In the genomic region with DNA sequence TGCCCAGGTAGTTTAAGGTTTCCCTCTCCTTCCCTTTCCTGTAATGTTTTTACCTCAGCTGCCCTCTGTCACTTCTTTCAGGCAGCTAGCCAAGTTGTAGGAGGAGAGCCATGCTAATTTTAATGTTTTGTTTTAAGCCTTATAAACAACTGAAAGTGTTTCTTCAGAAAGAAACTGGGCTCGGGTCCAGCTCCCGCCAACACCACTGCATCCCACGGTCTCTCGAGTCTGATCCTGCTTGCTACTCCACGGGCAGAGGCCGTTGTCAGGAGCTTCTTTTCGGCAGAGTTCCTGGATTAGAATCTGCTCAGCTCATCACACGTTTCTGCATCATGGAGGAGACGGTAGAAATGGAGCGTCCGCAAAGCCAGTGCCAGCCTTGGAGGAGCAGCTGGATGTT, we compare ENCODE assay signal across 17 mouse cellular contexts. TPM values are rescaled to one million over a fixed set of nuclear protein-coding genes. Genes with fewer than 3 reads are reported as not detected.
DNase-seq lines count a peak whose midpoint lies in the region; TF ChIP-seq lines count a peak whose summit lies in the region.
"Had no signal": no experiment of that assay in that cellular context is flagged by ENCODE, and none has a peak within 500 bp of the region (broad histone marks: within the 10 kb centered on the region; RNA-seq: fewer than 3 reads in every experiment).

No protein-coding gene starts in this region.

- DNase-seq in kidney, postnatal 4 days: peak; percentile 41 to 49
- DNase-seq in kidney, adult 2 months: no peak
- DNase-seq in brain, embryonic 14.5 days (ENCODE audit: low read depth): peak; percentile 60
- peak; percentile 47 to 51 for DNase-seq in frontal cortex, postnatal 25 days (ENCODE audit: low spot score in 2 of 2)
- peak; percentile 71 for DNase-seq in right cerebral cortex, adult 18-20 months
- DNase-seq in gastrocnemius, postnatal 36 days: no peak
- DNase-seq in embryo, embryonic 10.5 days (ENCODE audit: low spot score): no peak
- DNase-seq: gastrocnemius, adult 2 months; thymus, postnatal 25 days had no signal

- no peak overlapping the region for H3K4me3 ChIP-seq in kidney, adult 2 months (ENCODE audit: insufficient read depth, low read depth, low read length)
- H3K4me3 ChIP-seq: gastrocnemius, adult 2 months; midbrain, embryonic 15.5 days had no signal

- no peak for TF ChIP-seq CTCF in kidney, adult 2 months (conservative IDR thresholded peaks at IDR 0.05; ENCODE audit: insufficient read depth, insufficient read length, low read depth, low read length)
- no peak for TF ChIP-seq CTCF in brain, embryonic 14.5 days (IDR thresholded peaks at IDR 0.05; ENCODE audit: borderline replicate concordance, extremely low read depth, insufficient read depth, insufficient read length)

- WGBS in kidney, adult 2 months: 57% methylated on average over 11 of the region's 11 CpGs

- no peaks in the 10 kb centered on the region for H3K36me3 ChIP-seq in kidney, adult 2 months (ENCODE audit: control insufficient read depth, insufficient read depth, low read length)
- H3K36me3 ChIP-seq: midbrain, embryonic 15.5 days had no signal

- H3K27me3 ChIP-seq in kidney, adult 2 months (replicated peaks; ENCODE audit: control insufficient read depth, insufficient read depth, low read length): no peaks in the 10 kb centered on the region
- H3K27me3 ChIP-seq: midbrain, embryonic 15.5 days; Patski had no signal

- H3K27ac ChIP-seq in kidney, adult 2 months (ENCODE audit: insufficient read depth, low read depth, low read length): no peak overlapping the region
- H3K27ac ChIP-seq: gastrocnemius, adult 2 months; liver, embryonic 14.5 days; midbrain, embryonic 15.5 days had no signal

- intact Hi-C loops in gastrocnemius, postnatal 36 days (cut with DNase I): no loop called here

- no peaks in the 10 kb centered on the region for H3K4me1 ChIP-seq in kidney, adult 2 months (ENCODE audit: control insufficient read depth, insufficient read depth, low read length)

- TF ChIP-seq POLR2A in kidney, adult 2 months (IDR thresholded peaks at IDR 0.05; ENCODE audit: low read depth, low read length): no peak
- TF ChIP-seq POLR2A in brain, embryonic 14.5 days (IDR thresholded peaks at IDR 0.05; ENCODE audit: borderline replicate concordance, extremely low read depth, insufficient read depth, insufficient read length, poor library complexity, severe bottlenecking): no peak

RNA-seq across cellular contexts. Expression of a gene that starts 46.7 kb away (rescaled TPM):
- polyA plus RNA-seq in kidney, adult 2 months (2012; rRNA removed): not detected in 2 replicates
- not detected in 2 replicates for polyA plus RNA-seq in brain, embryonic 14.5 days (2012; rRNA removed)
- total RNA-seq in gastrocnemius, postnatal 36 days (2021): not detected
- total RNA-seq: adrenal gland, adult 18-20 months; gastrocnemius, adult 2 months; hematopoietic stem cell, adult 5-6 weeks; layer of hippocampus, postnatal 36 days had no signal
- polyA plus RNA-seq: intestine, embryonic 16.5 days; liver, embryonic 14.5 days; midbrain, embryonic 15.5 days; neural tube, embryonic 14.5 days; Patski had no signal

Comparison
In these comparisons a context has a peak if more than half of its experiments do, and no peak if none do; other contexts are left out.
1. DNase-seq: peak in kidney, postnatal 4 days (2 of 2), brain, embryonic 14.5 days (single experiment), frontal cortex, postnatal 25 days (2 of 2) and right cerebral cortex, adult 18-20 months (single experiment); none in kidney, adult 2 months (single experiment), gastrocnemius, postnatal 36 days (0 of 2) and embryo, embryonic 10.5 days (single experiment).